Mouse (Mus musculus) cerebellum, adult 8-10 months (tissue): Measurements from ENCODE around the gene Mtmr2.

Source experiments
- DNase-seq: peaks from one replicate; pipeline ENCODE4 v3.0.0; 2022

Mtmr2 gene

GRCm38 (mm10) chr9:13809937-13810336 is 61.7 kb downstream of the Mtmr2 start:
- DNase-seq = no peak

DNA sequence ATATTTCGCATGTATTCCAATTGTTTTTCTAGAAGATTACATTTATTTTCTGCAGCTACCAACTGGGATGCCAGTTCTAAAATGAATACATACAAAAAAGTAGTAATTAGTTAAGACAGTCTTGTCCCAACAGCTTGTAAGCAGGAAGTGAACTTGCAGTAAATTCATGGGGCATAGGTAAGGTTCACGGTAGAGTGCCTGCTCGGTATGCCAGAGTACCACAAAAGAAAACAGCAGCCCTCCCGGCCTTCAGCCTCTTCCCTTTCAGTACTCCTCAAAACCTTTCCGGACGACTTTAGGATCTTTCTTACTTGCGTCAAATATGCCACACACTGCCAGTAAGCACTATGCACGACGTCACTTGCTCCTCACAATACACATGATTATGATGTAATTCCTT is 70.2 kb downstream of the Mtmr2 start:
- no peak for DNase-seq

GRCm38 (mm10) chr9:13820774-13821173 is 72.6 kb downstream of the Mtmr2 start:
- no peak for DNase-seq

DNA sequence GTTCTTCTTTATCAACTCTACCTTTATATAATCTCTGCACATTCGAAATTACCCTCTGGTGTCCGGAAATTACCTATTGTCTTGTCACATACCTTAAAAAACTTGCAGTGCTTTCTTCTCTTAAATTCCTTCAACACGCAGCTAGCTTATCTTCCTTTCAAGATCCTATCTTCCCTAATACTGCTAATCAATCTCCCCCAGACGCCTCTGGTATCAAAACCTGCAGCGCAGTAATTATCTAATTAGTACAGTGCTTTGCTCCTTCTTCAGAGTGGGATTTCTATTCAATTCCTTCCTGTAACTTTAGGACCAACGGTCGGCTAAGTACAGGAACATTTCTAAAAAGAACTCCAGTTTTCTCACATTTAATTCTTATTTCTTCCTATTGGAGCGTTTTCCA is 77.7 kb downstream of the Mtmr2 start:
- no peak for DNase-seq

- DNase-seq = no peak
Observed at GRCm38 (mm10) chr9:13826391-13826805, 78.2 kb downstream of the Mtmr2 start.

GRCm38 (mm10) chr9:13826832-13827405 is 78.7 kb downstream of the Mtmr2 start, which contains the start of gene Cep57:
Cep57 (minus strand) TSS chr9:13827107.
- peak; percentile 96 for DNase-seq

GRCm38 (mm10) chr9:13827406-13828086 is 79.3 kb downstream of the Mtmr2 start, which contains the start of gene Fam76b:
Fam76b (plus strand) TSS chr9:13827716.
- peak; percentile 99 for DNase-seq

DNA sequence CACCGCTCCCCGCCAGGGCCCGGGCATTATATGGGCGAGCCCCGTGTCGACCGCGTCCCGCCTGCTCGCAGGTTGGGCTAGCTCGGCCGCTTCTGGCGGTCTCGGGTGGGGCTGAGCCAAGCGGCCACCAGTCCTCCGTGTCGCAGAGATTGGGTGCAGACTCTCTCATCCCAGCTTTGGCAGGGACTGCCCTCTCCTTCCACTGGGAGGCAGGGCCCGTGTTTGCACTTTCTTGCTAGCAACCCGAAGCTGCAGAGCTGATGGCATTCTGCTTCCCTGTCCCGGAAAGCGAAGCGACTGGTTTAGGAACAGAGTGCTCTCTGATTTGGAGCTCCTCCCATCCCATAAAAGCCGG is 79.9 kb downstream of the Mtmr2 start:
- DNase-seq = no peak

DNA sequence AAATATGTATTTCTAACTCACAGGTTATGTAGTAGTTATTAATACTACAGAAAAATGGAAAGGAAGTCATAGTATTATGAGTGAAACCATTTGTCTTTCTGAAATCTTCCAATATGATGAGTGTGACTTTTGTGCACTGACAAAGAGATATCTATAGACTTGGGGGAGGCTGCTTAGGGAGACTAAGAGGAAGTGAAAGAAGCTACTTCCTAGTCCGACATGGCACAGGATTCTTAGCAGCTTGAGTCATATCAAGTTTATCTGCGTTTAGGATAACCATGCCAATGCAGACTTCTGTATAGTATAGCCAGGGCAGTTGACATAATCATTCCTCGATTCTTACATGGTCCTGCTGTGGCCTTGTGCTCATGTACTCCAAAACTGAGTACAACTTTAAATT is 87.0 kb downstream of the Mtmr2 start:
- no peak for DNase-seq

GRCm38 (mm10) chr9:13836726-13837125 is 88.5 kb downstream of the Mtmr2 start:
- no peak for DNase-seq

DNA sequence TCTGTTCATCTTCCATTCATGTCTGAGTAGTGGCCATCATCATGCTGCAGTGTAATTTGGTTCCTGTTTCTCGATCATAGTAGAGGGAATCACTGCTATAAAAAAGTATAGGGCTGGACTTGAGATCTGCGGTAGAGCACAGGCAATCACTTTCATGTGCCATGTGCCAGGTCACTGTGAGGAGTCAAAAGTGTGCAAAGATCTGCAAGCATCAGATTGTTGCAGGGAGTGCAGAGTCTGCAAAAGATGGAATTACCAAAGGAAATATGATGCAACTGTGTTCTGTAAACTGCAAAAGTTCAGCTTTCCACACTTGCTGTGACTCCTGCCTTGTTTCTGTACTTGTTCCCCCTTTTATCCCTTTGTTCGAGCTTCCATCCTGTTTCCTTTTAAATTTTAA is 99.4 kb downstream of the Mtmr2 start:
- DNase-seq = no peak

GRCm38 (mm10) chr9:13848481-13849480 is 100.6 kb downstream of the Mtmr2 start:
- no peak for DNase-seq

GRCm38 (mm10) chr9:13853876-13854275 is 105.7 kb downstream of the Mtmr2 start:
- no peak for DNase-seq
